Mouse (Mus musculus) c-Kit-positive CD71-positive TER-119-negative erythroid progenitor cells, embryonic 14.5 days (primary cell): Measurements from ENCODE around the gene Prr5l.

Experiments used
- DNase-seq: peaks from one replicate; pipeline ENCODE4 v3.0.0-alpha.2; 2013; ENCODE audit warnings: low read depth

Prr5l gene

GRCm38 (mm10) chr2:101882998-101883397 is at the start of gene Prr5l:
Gene Prr5l, minus strand, starts transcription at chr2:101883027.
- no peak for DNase-seq

GRCm38 (mm10) chr2:101932169-101932936 is 49.5 kb upstream of the Prr5l start:
- DNase-seq: no peak

- DNase-seq: no peak
Measured at GRCm38 (mm10) chr2:101925591-101926188, 42.9 kb upstream of the Prr5l start.

DNA sequence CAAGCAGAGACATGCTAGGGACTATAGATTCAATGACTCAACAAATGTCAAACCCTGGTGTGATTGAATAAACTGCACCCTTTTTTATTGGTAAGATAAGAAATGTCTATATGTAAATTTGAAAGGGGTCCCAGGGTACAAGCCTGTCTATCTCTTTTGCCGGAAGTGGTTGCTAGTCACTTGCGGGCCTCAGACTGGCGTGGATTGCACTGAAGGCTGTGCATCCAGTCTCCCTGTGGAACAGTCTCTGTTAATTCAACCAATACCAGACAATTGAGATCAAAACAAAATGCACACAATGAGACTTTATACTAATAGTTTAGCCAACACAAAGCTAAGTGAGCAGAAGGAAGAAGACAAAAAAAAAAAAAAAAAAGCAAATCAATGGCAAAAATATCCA is 42.4 kb upstream of the Prr5l start:
- no peak for DNase-seq

- no peak for DNase-seq
Measured at GRCm38 (mm10) chr2:101923181-101923580, 40.4 kb upstream of the Prr5l start.

DNA sequence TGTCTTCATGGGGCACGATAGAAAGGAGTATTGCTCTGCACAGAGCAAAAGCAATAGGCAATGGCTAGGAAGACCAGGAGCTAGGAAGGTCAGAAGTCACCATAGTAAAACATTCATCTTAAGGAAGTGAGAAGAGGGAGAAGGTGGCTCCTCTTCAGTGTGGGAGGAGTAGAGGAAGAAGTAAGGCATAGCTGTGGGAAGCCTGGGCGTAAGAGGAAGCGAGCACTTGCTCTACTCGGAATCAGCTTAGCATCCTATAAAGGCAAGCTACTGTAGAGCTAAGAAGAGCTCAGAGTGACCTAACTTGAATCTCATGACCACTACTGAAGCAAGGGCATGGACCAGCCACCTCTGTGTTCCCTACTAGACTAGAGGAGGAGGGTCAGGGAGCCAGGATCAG is 39.5 kb upstream of the Prr5l start:
- DNase-seq: no peak

GRCm38 (mm10) chr2:101920136-101920554 is 37.3 kb upstream of the Prr5l start:
- DNase-seq: no peak

GRCm38 (mm10) chr2:101918518-101918917 is 35.7 kb upstream of the Prr5l start:
- DNase-seq: no peak

GRCm38 (mm10) chr2:101909326-101910080 is 26.7 kb upstream of the Prr5l start:
- no peak for DNase-seq

- DNase-seq: no peak
Measured at GRCm38 (mm10) chr2:101908773-101909172, 25.9 kb upstream of the Prr5l start.

DNA sequence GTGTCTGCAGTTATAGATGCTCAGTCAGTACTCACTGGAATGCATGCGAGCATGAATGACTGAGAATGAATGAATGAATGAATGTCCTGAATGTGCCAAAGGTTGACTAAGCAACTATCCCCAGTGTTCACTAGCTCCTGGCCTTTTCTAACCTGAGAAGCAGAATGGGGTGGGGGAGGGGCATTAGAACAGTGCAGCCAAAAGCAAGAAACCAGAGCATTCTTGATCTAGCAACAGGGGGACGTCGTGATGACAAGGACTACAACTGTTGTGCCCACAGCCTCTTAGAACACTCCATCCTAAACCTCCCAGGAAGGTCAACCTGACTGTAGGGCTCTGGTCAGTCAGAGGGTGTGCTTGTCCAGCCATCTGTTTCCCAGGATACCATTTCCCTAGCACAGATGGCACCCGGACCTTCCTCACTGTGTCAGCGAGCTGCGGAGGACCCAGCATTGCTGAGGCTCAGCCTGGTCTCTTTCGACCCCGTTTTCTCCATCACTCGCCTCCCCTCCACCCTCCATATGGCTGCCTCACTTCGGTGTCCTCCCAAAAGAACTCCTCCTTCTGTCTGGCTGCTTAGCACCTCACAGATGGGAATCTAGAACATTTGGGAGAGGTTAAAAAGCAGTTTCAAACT is 24.7 kb upstream of the Prr5l start:
- DNase-seq: no peak

- no peak for DNase-seq
Measured at GRCm38 (mm10) chr2:101906379-101906690, 23.5 kb upstream of the Prr5l start.

GRCm38 (mm10) chr2:101905534-101906378 is 22.9 kb upstream of the Prr5l start:
- peak; percentile 60 for DNase-seq

DNA sequence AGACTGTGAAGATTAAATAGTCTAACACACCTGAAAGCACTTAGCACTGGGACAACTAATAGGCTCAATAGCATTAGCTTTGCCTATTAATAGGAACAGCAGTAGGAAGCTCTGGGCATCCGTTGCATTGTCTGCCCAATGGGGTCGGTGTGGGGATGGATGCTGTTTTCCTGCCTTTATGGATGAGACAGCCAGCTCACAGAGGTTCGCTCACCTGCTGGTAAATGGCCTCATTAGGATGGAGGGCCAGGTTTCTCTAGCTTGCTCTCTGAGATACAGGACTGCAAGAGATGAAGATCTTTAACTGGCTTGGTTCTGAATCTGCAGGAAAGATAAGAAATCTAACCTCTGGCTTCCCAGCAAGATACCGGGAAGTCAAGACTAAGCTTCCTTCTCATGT is 19.4 kb upstream of the Prr5l start:
- DNase-seq: no peak

- DNase-seq: no peak
Measured at GRCm38 (mm10) chr2:101896425-101897204, 13.8 kb upstream of the Prr5l start.

DNA sequence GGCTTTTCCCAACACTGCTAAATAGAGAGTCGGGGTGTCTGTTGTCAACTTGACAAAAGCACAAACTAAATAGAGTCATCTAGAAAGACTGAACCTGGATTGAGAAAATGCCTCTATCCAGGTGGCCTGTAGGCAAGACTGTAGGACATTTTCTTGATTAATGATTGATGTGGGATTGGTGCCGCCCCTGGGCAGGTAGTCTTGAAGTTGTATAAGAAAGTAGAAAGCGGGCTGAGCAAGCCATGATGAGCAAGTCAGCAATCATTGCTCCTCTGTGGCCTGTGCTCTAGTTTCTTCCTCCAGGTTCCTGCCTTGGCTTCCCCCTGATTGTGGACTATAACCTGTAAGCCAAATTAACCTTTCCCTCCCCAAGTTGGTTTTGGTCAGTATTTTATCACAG is 11.3 kb upstream of the Prr5l start:
- DNase-seq: no peak

DNA sequence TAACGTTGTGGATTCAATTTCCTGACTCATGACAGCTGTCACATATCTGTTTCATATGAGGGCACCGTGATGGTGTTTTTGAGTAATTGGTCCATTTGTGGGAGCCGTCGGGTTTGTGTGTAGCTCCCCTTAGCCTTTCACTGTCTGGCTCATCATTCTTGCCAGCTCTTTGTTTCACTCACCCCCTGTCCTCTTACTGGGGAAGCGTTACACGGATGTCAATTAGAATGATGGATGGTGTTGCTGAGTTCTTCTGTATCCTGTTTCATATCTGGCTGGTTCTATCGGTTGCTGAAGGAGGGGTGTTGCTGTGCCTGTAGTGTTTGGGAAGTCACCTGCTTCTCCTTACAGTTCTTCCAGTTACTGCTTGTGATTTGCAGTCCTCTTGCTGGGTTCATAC is 8.3 kb upstream of the Prr5l start:
- DNase-seq: no peak

DNA sequence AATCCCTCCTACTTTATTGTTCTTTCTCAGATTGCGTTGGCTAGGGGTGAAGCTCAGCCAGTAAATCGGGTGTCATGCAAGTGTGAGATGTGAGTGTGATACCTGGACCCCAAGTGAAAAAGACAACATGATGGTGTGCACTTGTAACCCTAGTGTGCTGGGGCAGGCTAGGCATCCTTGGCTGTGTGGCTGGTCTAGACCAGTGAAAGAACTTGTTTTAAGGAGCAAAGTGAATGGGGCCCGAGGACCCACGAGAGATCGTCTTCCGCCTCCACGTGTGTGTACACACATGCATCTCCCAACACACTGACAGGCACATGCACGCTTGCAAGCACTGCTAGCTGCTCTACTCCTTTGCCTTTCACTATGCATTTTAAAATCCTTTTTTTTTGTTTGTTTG is 6.1 kb upstream of the Prr5l start:
- DNase-seq: no peak

GRCm38 (mm10) chr2:101885768-101886438 is 3.1 kb upstream of the Prr5l start, which contains the start of gene Commd9:
Gene Commd9, plus strand, starts transcription at chr2:101886247.
- peak; percentile 80 for DNase-seq

GRCm38 (mm10) chr2:101884286-101884685 is 1.5 kb upstream of the Prr5l start:
- no peak for DNase-seq
